8 mouse cellular contexts compared by ENCODE assay signal in the genomic region with DNA sequence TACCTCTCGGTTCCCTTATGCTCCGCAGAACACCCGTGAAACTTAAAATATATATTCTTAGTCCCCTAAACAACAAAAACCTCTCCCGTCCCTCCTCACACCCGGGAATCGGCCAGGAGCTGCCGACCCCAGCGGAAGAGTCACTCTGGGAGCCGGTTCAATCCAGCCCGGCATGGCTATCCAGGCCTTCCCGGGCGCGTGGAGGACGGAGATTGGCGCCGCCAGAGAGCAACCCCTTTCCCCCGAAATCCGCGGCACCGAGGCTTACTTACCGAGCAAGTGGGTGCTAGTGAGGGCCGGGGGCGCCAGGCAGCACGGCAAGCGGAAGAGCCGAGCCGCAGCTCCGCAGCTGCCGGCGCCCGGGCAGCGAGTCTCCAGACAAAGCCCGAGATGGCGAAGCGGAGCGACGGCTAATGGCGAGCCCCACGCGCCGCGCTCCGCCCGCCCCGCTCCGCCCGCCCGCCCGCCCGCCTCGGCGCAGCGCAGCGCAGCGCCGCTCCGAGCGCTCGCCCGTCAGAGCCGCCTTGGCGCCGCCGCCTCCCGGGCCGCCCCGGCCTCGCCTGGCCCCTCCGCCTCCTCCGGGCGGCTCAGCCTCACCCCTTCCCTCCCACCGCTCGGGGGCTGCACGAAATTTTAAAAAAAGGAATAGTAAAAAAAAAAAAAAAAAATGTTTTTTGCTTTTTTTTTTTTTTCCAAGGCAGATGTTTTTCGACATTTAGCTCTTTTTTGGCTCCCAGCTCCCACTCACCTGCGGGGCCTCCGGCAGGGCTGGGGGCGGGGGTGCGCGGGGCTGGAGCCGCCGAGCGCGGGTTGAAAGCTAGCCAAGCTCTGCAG. TPM values are rescaled to one million over a fixed set of nuclear protein-coding genes. Genes with fewer than 3 reads are reported as not detected.
DNase-seq lines count a peak whose midpoint lies in the region; ATAC-seq and TF ChIP-seq lines count a peak whose summit lies in the region.

No protein-coding gene starts in this region.

- peak; percentile 36 to 49 for DNase-seq in left cerebral cortex, adult 18-20 months (ENCODE audit: low spot score in 2 of 2)
- DNase-seq in left cerebral cortex, adult 11 months (ENCODE audit: low spot score) = no peak
- peak; percentile 69 for DNase-seq in cerebellum, adult 9-11 months
- no peak for DNase-seq in lung, adult 2 months
- DNase-seq in thymus, postnatal 36 days = peak; percentile 68 to 75

- H3K27ac ChIP-seq in heart, embryonic 11.5 days (ENCODE audit: low read depth, low read length) = peak overlapping the region; percentile 99
- peak overlapping the region; percentile 99 for H3K27ac ChIP-seq in kidney, embryonic 15.5 days
- H3K27ac ChIP-seq in neural tube, embryonic 15.5 days (replicated peaks) = peak overlapping the region; percentile 98

- peak; percentile 38; the same call in 1 of the 2 replicates for TF ChIP-seq POLR2A in lung, adult 2 months (IDR thresholded peaks at IDR 0.05; ENCODE audit: borderline replicate concordance, extremely low read depth, low read depth, low read length)

- peaks cover 9% of the 10 kb centered on the region; the same call in 1 of the 2 replicates for H3K36me3 ChIP-seq in heart, embryonic 11.5 days (ENCODE audit: control insufficient read depth, insufficient read depth, low read length)
- peaks cover 20% of the 10 kb centered on the region for H3K36me3 ChIP-seq in kidney, embryonic 15.5 days
- peaks cover 14% of the 10 kb centered on the region for H3K36me3 ChIP-seq in neural tube, embryonic 15.5 days

- no peaks in the 10 kb centered on the region; the same call in 1 of the 2 replicates for H3K27me3 ChIP-seq in heart, embryonic 11.5 days (ENCODE audit: control insufficient read depth, insufficient read depth, low read length)
- H3K27me3 ChIP-seq in kidney, embryonic 15.5 days = no peaks in the 10 kb centered on the region
- H3K27me3 ChIP-seq in neural tube, embryonic 15.5 days (replicated peaks) = no peaks in the 10 kb centered on the region

- no peak for TF ChIP-seq CTCF in lung, adult 2 months (IDR thresholded peaks at IDR 0.05; ENCODE audit: insufficient read depth, low read length)

- H3K4me1 ChIP-seq in heart, embryonic 11.5 days (ENCODE audit: control insufficient read depth, insufficient read depth, low read length) = peaks cover 17% of the 10 kb centered on the region
- peaks cover 23% of the 10 kb centered on the region for H3K4me1 ChIP-seq in kidney, embryonic 15.5 days
- H3K4me1 ChIP-seq in lung, adult 2 months (ENCODE audit: control insufficient read depth, insufficient read depth, low read length) = peaks cover 6% of the 10 kb centered on the region; the same call in 1 of the 2 replicates
- H3K4me1 ChIP-seq in neural tube, embryonic 15.5 days = peaks cover 26% of the 10 kb centered on the region

- H3K9ac ChIP-seq in heart, embryonic 11.5 days (ENCODE audit: low read depth, low read length) = peak overlapping the region; percentile 100
- H3K9ac ChIP-seq in kidney, embryonic 15.5 days = peak overlapping the region; percentile 100
- peak overlapping the region; percentile 97 for H3K9ac ChIP-seq in neural tube, embryonic 15.5 days (replicated peaks)

- under 1% methylated on average over 75 of the region's 84 CpGs for WGBS in heart, embryonic 11.5 days (ENCODE audit: insufficient replicate concordance)
- WGBS in kidney, embryonic 15.5 days = under 1% methylated on average over 84 of the region's 84 CpGs
- WGBS in lung, adult 2 months = 1% methylated on average over 83 of the region's 84 CpGs
- WGBS in neural tube, embryonic 15.5 days = under 1% methylated on average over 64 of the region's 84 CpGs

- no peak for ATAC-seq in heart, embryonic 11.5 days (replicated peaks; ENCODE audit: insufficient number of reproducible peaks, low FRiP score, low TSS enrichment)
- ATAC-seq in kidney, embryonic 15.5 days (replicated peaks; ENCODE audit: low FRiP score) = no peak
- ATAC-seq in neural tube, embryonic 15.5 days (ENCODE audit: low FRiP score) = no peak

- H3K4me3 ChIP-seq in heart, embryonic 11.5 days (ENCODE audit: low read depth, low read length) = peak overlapping the region; percentile 100
- peak overlapping the region; percentile 100 for H3K4me3 ChIP-seq in kidney, embryonic 15.5 days (replicated peaks)
- H3K4me3 ChIP-seq in lung, adult 2 months (replicated peaks; ENCODE audit: extremely low read depth, low read depth, low read length) = peak overlapping the region; percentile 97
- H3K4me3 ChIP-seq in neural tube, embryonic 15.5 days (replicated peaks) = peak overlapping the region; percentile 97

- no peaks in the 10 kb centered on the region for H3K9me3 ChIP-seq in heart, embryonic 11.5 days (replicated peaks; ENCODE audit: control insufficient read depth, low read length)
- no peaks in the 10 kb centered on the region for H3K9me3 ChIP-seq in kidney, embryonic 15.5 days (replicated peaks)
- H3K9me3 ChIP-seq in neural tube, embryonic 15.5 days (replicated peaks) = no peaks in the 10 kb centered on the region

- peak overlapping the region; percentile 75 for H3K4me2 ChIP-seq in heart, embryonic 11.5 days
- peak overlapping the region; percentile 89 for H3K4me2 ChIP-seq in kidney, embryonic 15.5 days
- peak overlapping the region; percentile 84 for H3K4me2 ChIP-seq in neural tube, embryonic 15.5 days

RNA-seq across cellular contexts. Expression of gene Ubtf, which starts 0.7 kb away (rescaled TPM):
- 100 to 1,000 TPM; 123 to 140 TPM for total RNA-seq in left cerebral cortex, adult 18-20 months (2021)
- polyA plus RNA-seq in heart, embryonic 11.5 days (2014; fragmentation: Nextera tagmentation; extraction: Ambion mirVana) = 52.4 and 56.4 TPM in 2 replicates
- 95.3 and 100 TPM in 2 replicates for polyA plus RNA-seq in kidney, embryonic 15.5 days (2015; fragmentation: Nextera tagmentation; extraction: Ambion mirVana)
- 23.9 and 27.7 TPM in 2 replicates for polyA plus RNA-seq in lung, adult 2 months (2012; rRNA removed)
- polyA plus RNA-seq in neural tube, embryonic 15.5 days (2015; fragmentation: Nextera tagmentation; extraction: Ambion mirVana) = 68.9 and 79.5 TPM in 2 replicates

RNA-seq across cellular contexts. Expression of gene Atxn7l3, which starts 22.4 kb away (rescaled TPM):
- 100 to 1,000 TPM; 224 to 230 TPM for total RNA-seq in left cerebral cortex, adult 18-20 months (2021)
- 9.9 and 12.0 TPM in 2 replicates for polyA plus RNA-seq in heart, embryonic 11.5 days (2014; fragmentation: Nextera tagmentation; extraction: Ambion mirVana)
- polyA plus RNA-seq in kidney, embryonic 15.5 days (2015; fragmentation: Nextera tagmentation; extraction: Ambion mirVana) = 12.3 and 14.0 TPM in 2 replicates
- 33.1 and 38.8 TPM in 2 replicates for polyA plus RNA-seq in lung, adult 2 months (2012; rRNA removed)
- polyA plus RNA-seq in neural tube, embryonic 15.5 days (2015; fragmentation: Nextera tagmentation; extraction: Ambion mirVana) = 27.2 and 28.1 TPM in 2 replicates

RNA-seq across cellular contexts. Expression of gene Tmub2, which starts 34.1 kb away (rescaled TPM):
- total RNA-seq in left cerebral cortex, adult 18-20 months (2021) = 10 to 100 TPM; 65.1 to 71.0 TPM
- 40.1 and 40.5 TPM in 2 replicates for polyA plus RNA-seq in heart, embryonic 11.5 days (2014; fragmentation: Nextera tagmentation; extraction: Ambion mirVana)
- 48.9 and 57.9 TPM in 2 replicates for polyA plus RNA-seq in kidney, embryonic 15.5 days (2015; fragmentation: Nextera tagmentation; extraction: Ambion mirVana)
- polyA plus RNA-seq in lung, adult 2 months (2012; rRNA removed) = 46.3 and 53.4 TPM in 2 replicates
- polyA plus RNA-seq in neural tube, embryonic 15.5 days (2015; fragmentation: Nextera tagmentation; extraction: Ambion mirVana) = 79.8 and 83.7 TPM in 2 replicates

RNA-seq across cellular contexts. Expression of gene Slc4a1, which starts 47.2 kb away (rescaled TPM):
- under 1 TPM; 0.09 to 0.19 TPM for total RNA-seq in left cerebral cortex, adult 18-20 months (2021)
- 102 and 112 TPM in 2 replicates for polyA plus RNA-seq in heart, embryonic 11.5 days (2014; fragmentation: Nextera tagmentation; extraction: Ambion mirVana)
- polyA plus RNA-seq in kidney, embryonic 15.5 days (2015; fragmentation: Nextera tagmentation; extraction: Ambion mirVana) = 12.8 and 20.2 TPM in 2 replicates
- polyA plus RNA-seq in lung, adult 2 months (2012; rRNA removed) = 1.1 and 1.2 TPM in 2 replicates
- 2.5 and 3.5 TPM in 2 replicates for polyA plus RNA-seq in neural tube, embryonic 15.5 days (2015; fragmentation: Nextera tagmentation; extraction: Ambion mirVana)

RNA-seq across cellular contexts. Expression of gene Asb16, which starts 50.2 kb away (rescaled TPM):
- total RNA-seq in left cerebral cortex, adult 18-20 months (2021) = 1 to 10 TPM; 2.2 to 2.9 TPM
- polyA plus RNA-seq in heart, embryonic 11.5 days (2014; fragmentation: Nextera tagmentation; extraction: Ambion mirVana) = 0.23 TPM in 1 of 2 replicates, not detected in the other
- polyA plus RNA-seq in kidney, embryonic 15.5 days (2015; fragmentation: Nextera tagmentation; extraction: Ambion mirVana) = 0.10 and 0.13 TPM in 2 replicates
- polyA plus RNA-seq in lung, adult 2 months (2012; rRNA removed) = 0.15 and 1.8 TPM in 2 replicates
- polyA plus RNA-seq in neural tube, embryonic 15.5 days (2015; fragmentation: Nextera tagmentation; extraction: Ambion mirVana) = 0.10 and 0.12 TPM in 2 replicates

Comparison
In these comparisons a context has a peak if more than half of its experiments do, and no peak if none do; other contexts are left out.
1. DNase-seq: peak in left cerebral cortex, adult 18-20 months (2 of 2), cerebellum, adult 9-11 months (single experiment) and thymus, postnatal 36 days (2 of 2); none in left cerebral cortex, adult 11 months (single experiment) and lung, adult 2 months (single experiment).
2. Peak in every context shown above with its lines, with median percentiles within 50 percentile points of each other: H3K27ac ChIP-seq, H3K4me2 ChIP-seq, H3K4me3 ChIP-seq and H3K9ac ChIP-seq.